Mouse (Mus musculus) c-Kit-positive CD71-positive TER-119-negative erythroid progenitor cells, embryonic 14.5 days (primary cell): ENCODE measurements around the gene Zfpl1.

ENCODE experiments used
- DNase-seq: peaks from one replicate; pipeline ENCODE4 v3.0.0-alpha.2; 2013; ENCODE audit warnings: low read depth

The Zfpl1 gene

DNA sequence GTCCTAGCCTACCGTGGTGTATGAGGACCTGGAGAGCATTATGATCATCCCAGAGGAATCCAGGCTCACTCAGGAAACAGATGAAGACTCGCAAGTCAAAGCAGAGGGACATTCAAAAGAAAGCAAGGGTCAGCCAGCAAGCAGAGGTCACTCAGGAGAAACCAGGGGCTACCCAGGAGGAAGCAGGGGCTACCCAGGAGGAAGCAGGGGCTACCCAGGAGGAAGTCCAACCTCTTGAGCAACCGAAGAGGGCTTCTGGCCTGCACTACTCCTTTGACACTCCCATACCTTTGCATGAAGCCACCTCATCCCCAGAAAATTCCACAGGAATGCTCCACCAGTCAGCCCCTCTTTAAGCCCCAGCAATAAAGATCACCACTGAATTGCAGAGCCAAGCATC, 13.1 kb upstream of the Zfpl1 start:
- DNase-seq = no peak

DNA sequence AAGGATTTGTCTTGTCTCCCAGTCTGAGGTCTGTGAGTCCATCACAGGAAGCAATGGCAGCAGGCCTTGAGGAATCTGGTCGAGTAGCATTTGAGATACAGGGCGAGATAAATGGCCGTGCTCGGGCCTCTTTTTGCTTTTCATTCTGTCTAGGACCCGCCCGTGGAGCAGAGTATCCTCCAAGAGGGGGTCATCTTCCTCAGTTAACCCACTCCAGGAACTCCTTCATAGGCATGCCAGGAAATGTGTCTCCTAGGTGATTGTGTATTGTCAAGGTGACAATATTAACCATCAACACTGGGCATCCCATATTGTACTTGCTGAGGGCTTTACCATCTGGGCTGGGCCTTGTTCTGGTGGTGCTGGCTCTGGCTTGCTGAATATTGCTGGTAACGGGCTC, 9.4 kb upstream of the Zfpl1 start, which contains the start of gene AC131692.1:
Gene AC131692.1, plus strand, starts transcription at position 301 of the 400 bp plus-strand sequence.
- no peak for DNase-seq

DNA sequence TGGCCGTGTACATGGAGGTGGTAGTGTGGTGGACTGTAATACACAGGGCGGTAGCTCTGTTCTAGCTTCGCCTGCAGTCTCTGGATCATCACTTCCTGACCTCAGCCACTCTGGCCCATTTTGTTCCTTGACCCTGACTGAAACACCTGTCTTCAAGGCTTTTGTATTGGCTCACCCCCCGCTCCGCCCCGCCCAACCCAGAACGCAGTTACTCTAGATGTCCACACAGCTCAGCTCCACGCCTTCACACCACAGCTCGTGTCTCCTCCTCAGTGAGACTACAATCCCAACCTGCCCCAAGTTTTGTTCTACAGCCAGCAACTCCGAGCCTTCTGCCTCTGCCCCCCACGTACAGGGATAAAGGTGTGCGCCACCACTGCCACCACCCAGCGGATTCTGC, 4.1 kb upstream of the Zfpl1 start:
- DNase-seq = no peak

DNA sequence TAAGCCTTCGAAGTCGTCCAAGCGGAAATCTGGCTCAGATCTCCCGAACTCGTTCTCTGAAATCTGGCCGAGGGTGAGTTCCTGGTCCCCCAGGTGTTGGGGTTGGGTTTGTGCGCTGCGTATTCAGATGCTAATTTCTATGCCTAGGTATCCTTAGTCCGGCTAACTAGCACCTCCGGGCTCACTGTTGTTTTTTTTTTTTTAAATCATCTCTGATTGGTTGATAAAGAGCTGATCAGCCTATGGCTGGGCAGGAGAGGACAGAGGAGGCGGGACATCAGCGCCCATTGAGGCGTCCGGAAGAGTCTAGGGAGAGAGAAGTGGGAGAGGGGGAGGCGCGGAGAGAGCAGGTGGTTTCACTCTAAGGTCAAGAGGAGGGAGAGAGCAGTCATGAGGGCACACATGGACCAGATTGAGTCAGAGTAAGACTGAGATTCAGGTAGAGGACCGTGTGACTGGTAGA, 692 bp upstream of the Zfpl1 start:
- peak; percentile 77 for DNase-seq

DNA sequence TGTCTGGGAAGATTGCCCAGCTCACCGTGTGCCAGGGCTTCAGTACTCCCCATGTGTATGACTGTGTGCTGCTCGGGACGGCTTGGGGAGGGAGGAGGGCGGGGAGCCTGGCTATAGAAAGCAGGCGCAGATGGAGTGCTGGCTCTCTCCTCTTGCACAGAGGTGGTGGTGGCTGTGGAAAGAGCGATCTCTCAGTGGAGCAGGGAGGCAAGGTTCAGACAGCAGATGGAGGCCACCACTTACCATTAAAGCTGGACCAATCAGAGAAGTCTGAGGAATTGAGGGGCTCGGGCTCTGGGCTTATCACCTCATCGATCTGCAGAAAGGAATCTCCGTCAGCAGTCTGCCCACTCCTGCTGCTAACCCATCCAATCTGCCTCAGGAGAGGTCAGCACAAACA, 2.6 kb downstream of the Zfpl1 start, which contains the start of gene Gm28374:
Gene Gm28374, minus strand, starts transcription at position 101 of the 400 bp plus-strand sequence.
- DNase-seq = no peak

DNA sequence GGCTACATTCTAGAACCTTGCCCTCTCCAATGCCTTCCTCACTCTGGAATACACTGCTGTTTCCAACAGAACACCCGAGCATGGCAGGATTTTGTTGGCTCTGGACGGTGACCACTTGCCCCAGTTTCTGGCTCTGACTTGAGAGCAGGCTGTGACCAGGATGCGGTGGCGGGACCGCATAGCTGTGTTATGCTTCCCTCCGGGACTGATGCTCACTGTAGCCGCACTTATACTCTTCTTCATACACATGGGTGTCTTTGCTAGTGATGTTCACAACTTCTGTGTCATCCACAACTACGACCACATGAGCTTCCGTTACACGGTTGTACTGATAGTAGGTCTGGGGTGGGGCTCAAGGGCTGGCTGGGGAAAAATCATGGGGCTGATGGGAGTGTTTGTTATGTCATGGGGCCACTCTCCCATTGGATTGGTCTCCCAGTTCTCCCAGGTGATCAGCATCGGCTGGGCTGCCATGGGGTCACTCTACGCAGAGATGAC, 4.7 kb downstream of the Zfpl1 start, which contains the start of gene Tmem262:
Gene Tmem262, plus strand, starts transcription at position 51 of the 498 bp plus-strand sequence.
- DNase-seq = no peak

DNA sequence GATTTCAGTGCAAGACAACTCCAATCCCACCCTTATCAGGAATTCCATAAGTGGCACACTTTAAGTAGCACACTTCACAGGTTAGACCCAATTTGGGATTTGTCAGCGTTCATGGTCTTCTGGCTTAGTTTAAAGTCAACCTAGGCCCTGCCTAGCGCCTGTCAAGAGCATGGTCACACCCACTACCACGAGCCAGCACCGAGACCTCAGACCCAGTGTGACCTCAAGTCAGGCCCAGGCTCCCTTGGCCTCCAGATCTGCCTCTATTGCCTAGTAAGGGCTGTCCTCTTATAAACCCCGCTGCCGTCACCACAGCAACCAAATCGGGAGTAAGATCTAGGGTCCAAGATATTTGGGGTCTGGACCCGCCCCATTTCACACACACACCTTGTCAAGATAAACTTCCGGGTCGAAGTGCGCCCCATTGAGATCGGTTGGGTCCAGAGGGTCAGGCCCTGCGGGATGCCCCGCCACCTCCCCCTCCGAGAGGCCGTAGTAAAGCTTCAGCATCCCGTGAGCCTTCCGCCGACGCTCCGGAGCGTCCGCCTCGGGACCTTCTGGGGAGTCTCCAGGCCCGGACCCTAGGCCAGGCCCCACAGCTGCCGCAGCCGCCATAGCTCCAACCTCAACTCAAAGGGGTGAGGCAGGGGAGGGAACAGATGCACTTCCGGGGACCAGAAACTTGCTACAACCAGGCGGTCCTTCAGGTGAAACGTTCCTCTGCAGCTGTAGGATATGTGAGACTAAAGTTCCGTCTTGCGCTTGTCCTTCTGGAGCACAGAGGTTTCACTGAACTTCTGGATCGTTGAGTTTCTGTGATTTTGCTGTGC, 8.0 kb downstream of the Zfpl1 start, which contains the start of gene Vps51:
Gene Vps51, minus strand, starts transcription at position 668 of the 830 bp plus-strand sequence.
- peak; percentile 90 for DNase-seq

DNA sequence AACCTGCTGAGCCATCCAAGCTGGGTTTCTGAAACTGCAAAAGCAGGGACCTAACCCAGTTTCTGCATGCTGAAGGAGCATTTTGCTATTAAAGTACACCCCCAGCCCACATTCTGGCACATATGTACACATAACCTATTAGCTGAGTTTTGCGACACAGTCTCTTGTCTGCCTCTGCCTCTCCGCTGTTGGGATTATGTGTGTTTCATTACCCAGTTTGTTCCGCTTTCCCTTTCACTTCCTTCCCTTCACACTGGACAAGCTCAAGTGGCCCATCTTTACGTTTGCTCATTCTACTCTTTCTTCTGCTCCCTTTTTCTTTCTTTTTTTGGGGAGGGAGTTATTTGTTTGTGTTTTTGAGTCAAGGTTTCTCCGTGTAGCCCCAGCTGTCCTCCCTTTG, 10.9 kb downstream of the Zfpl1 start:
- no peak for DNase-seq

DNA sequence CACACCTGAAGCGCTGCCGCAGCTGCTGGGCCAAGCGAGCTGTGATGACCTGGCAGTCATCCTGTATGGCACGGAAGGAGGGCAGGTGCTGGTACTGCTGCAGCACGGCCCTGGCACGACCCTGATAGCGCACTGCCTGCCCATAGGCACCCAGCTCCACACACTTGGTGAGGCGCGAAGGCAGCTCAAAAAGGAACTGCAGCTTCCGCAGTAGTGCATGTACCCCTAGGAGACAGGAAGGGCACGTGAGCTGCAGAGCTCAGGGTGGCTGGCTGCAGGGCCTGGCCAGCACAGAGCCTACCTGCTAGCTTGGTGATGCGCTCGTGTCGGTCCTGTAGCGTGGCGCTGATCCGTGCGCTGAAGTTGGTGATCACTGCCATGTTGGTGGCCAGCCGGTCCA, 13.5 kb downstream of the Zfpl1 start:
- no peak for DNase-seq

DNA sequence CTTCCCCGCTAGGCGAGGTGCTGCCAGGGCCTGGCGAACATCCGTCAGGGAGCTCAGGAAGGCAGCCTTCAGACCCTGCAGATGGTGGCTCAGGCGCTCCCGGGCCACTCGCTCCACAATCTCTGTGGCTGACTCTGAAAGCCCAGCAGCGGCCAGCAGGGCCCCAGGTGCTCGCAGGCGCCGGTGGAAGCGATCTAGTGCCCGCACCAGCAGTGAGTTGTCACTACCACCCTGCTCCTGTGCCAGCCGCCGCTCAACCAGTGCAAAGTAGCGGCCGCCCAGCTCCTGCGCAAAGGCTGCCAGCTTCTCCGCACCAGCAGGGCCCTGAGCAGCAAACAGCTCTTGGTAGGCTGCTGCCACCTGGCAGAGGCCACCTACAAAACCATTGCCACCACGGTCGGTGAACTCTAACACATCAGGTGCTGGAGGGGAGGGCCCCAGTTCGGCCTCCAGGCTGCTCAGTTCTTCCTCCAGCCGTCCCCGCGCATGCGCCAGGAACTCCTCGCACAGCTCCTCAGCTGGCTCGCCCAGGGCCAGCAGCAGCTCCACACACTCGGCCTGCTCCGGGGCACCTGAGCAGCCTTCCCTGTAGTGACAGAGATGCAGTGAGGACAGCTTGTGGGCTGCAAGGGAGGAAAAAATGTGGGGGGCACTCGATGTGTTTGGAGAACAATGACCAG, 14.0 kb downstream of the Zfpl1 start:
- no peak for DNase-seq

DNA sequence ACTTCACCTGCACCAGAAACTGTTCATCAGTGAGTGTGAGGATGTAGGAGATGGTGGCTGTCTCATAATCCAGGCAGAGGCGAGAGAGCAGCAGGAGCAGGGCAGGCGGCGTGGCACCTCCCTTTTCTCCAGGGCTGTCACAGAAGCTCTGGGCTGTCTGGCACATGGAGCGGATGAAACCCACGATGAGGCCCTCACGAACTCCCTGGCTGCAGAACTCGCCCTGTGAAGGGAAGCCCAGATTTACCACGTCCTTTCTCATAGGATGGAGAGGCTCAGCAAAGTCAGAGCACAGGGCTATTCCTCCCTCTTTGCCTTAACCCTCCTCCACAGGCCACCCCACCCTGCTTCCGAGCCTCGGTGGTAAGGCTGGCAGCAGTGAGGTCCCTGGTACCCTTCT, 14.9 kb downstream of the Zfpl1 start:
- DNase-seq = no peak

DNA sequence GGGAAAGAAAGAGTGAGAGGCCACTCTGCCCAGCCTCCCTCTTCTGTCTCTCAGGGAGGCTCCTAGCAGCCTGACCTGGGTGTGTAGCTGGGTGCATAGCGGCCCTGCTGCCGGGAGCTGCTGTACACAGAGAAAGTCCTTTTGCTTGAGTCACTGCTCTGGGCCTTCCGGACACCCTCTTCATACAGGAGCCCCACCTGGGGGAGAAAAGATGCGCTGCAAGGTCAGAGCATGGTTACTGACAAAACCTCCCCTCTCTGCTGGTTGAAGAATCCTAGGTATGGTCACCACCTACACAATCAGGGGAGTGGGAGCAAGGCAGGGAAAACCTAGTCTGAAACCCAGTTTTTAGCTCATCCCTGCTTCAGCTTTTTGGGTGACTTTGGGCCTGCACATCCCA, 15.8 kb downstream of the Zfpl1 start:
- no peak for DNase-seq

DNA sequence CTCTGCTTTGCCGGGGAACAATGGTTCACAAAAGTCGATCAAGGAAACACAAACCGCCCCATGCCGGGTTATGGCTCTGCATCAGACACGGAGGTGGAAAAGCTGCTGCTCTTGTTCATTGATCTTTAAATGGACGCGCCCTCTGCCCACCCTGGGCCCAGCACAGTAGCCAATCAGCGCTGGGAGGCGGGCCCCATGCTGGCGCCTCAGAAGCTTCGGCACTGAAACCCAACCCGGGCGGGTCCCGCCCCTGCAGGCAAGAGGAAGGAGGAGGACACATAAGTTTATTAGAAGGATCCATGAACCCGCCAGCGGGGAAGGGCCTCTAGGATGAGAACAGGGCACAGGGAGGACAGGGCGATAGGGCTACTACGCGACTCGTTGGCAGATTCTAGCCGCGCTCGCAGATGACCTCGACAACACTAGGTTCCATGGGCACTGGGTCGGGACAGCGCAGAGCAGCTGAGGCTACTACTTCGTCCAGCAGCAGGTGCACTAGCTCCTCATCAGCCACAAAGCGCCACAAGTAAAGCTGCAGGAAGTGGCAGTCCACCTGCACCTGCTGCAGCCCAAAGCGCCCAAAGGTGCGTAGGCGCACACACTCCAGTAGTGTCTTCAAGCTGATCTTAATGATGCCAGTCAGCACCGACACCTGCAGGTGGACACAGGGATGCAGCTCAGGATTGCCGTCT, 16.9 kb downstream of the Zfpl1 start, which contains the start of gene Tm7sf2:
Gene Tm7sf2, minus strand, starts transcription at position 650 of the 692 bp plus-strand sequence.
- peak; percentile 93 for DNase-seq

DNA sequence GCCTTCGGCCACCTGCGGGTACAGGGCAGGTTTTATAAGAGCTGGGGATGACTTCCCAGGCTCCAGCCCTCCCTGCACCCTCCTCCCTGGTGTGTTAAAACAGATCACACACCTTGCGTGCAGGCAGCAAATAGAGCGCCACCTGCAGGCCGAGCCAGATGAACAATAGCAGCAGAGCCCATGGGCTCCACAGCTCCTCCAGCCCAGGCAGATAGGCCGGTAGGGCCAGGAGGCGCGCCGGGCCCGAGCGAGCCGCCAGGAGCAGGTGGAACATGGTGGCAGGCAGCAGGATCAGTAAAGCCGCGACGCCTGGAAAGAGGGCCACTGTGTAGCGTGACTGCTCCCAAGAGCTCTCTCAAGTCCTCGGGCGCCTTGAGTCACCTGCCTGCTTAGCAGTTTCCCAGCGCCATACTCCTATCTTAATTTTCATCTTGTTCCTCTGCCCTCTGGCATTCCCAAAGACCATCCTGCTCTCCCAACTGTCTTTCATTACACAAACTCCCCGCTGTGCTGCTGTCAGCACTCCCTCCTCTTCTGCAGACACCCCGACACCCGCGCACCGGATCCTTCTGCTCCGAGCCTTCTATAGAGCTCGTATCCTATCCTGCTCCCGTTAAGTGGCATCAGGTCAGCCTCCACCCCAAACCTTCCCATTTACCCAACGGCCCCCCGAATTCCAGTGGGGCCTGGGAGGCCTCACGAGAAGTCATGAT, 17.6 kb downstream of the Zfpl1 start:
- DNase-seq = peak; percentile 83

DNA sequence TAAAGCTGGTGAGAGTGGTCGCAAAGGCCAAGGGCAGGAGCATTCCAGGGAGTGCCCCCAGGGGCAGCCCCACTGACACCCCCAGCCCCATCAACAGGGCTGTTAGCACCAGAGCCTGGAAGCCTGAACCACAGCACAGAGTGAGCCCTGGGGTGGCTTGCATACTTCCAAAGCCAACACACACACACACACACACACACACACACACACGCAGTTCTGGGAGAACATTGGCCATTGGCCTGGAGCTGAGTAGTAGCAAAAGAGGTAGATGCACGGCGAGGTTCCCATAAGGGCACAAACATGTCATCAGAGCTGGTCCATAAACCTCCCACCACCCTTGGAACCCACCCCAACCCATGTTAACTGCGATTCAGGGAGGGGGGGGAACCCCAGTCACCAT, 18.2 kb downstream of the Zfpl1 start:
- DNase-seq = no peak

DNA sequence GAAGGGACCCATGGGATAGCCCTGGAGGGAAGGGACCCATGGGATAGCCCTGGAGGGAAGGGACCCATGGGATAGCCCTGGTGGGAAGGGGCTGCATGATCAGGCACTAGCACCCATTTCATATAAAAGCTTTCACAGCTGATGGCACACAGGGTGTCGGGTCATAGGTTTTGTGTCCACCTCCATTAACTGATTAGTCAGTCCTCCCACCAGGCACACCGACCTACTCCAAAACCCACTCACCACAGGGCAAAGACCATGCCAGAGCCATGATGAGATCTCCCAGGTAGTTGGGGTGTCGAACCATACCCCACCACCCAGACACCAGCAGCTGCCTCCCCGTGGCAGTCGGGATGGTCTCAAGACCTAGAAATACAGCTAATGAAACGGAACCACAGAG, 21.7 kb downstream of the Zfpl1 start:
- no peak for DNase-seq

DNA sequence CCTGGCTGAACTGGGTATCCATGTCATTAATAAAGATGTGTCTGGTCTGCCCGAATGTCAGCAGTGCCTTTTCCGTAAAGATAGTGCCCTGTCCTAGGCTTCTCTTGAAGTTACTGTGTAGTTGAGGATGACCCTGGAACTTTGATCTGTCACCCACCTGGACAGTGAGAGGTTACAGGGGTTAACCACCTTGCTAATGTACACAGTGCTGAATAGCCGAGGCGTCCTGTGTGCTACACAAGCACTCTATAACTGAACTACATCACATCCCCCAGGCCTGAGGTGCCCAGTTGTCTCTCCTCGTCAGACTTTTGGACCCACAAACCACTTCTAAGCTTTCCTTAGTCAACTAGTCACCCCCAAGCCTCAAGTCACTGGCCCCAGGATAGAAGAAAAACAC, 22.3 kb downstream of the Zfpl1 start:
- no peak for DNase-seq

DNA sequence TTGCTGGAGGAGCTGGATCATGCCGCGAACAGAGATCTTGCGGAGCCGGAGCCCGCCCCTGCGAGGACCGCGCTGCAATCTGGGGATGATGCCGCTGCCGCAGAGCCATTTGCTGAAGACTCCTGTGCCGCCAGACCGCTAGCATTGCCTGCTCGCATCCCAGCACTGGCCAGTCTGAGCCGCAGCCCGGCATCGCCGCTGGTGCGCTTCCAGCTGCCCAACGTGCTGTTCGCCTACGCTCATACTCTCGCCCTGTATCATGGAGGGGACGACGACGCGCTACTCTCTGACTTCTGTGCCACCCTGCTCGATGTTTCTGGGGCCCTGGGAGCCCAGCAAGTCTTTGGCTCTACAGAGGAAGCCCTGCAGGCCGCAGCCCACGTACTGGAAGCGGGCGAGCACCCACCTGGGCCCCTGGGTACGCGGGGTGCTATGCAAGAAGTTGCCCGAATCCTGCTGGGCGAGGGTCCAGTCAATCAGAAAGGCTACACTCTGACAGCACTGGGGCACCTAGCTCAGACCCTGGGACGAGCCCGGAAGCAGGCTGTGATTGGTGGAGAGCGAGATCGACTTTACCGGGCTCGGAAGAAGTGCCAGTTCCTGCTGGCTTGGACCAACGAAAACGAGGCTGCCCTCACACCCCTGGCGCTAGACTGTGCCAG, 23.0 kb downstream of the Zfpl1 start:
- DNase-seq = no peak

DNA sequence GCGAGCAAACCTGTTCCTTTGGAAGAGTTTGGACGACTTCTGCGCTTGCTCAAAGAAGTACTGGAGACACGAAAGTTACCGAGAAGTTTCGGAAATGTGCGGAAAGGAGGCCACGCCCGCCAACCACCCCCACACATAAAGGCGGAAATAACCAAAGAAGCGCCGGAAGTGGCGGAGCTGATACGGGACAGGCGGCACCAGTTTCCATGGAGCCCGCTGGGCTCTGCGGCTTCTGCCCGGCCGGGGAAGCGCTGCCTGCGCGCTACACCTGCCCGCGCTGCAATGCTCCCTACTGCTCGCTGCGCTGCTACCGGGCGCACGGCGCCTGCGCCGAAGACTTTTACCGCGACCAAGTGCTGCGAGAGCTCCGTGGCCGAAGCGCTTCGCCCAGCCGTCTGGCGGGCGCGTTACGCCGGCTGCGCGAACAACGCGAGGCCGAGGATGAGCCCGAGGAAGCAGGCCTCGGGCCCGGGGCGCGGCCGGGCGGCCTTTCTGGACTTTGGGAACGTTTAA, 23.7 kb downstream of the Zfpl1 start, which contains the start of gene Znhit2:
Gene Znhit2, plus strand, starts transcription at position 172 of the 513 bp plus-strand sequence.
- peak; percentile 94 for DNase-seq

DNA sequence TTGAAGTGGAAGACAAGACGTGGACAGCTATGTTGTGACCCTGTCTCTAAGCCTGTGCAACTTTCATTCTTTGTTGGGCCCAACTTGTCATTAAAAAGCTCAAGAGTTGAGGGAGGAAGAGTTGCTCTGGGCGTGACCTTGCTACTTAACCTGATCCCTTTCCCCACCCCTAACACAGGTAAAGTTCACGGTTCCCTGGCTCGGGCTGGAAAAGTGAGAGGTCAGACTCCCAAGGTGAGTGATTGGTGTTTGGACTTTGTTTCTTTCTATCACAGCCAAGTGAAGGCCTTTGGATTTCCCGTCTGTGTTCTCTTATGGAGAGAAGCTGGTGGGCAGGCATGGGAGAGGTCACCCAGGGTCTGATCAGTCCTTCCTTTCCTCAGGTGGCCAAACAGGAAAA, 25.8 kb downstream of the Zfpl1 start:
- no peak for DNase-seq

DNA sequence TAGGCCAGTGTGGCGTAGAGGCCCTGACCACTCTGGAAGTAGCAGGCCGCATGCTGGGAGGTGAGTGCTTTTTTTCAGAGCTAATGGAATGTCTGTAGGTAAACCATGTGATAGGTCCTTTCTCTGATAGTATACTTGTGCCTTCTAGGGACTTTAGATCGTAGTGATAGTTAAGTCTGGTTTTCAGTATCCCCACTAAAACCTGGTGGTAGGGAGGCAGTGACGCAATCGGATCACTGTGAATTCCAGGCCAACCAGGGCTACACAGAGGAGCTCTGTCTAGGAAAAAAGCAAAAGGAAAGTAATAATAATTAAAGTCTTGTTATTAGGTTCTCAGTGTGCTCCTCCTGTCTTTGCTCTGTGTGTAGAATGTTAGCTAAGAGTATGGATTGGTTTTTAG, 26.2 kb downstream of the Zfpl1 start:
- no peak for DNase-seq
